Mouse (Mus musculus) G1E (cell line): ENCODE data around the gene Gm13288. TPM values are rescaled to one million over a fixed set of nuclear protein-coding genes. Genes with fewer than 3 reads are reported as not detected.
"Not testable (repeated sequence)": the region's sequence is repeated elsewhere in the genome, so short reads cannot be mapped to it uniquely, and the experiment has no call there.

ENCODE experiments used
- ATAC-seq: 2 replicates; pipeline ENCODE4 v1.8.0; 2016; ENCODE audit warnings: mild to moderate bottlenecking; ENCODE audit not compliant: insufficient number of reproducible peaks, poor library complexity, low FRiP score, severe bottlenecking; ENCODE audit errors: extremely low read depth
- DNase-seq: peaks from one replicate; pipeline ENCODE4 v3.0.0; 2012; ENCODE audit warnings: low spot score
- H3K27me3 ChIP-seq: 2 replicates; pipeline ENCODE4 v1.6.1; 2012; ENCODE audit warnings: mild to moderate bottlenecking, low read length, inconsistent platforms; ENCODE audit not compliant: insufficient read depth
- H3K36me3 ChIP-seq: replicated peaks from 2 replicates; pipeline ENCODE3; 2012; ENCODE audit warnings: mild to moderate bottlenecking, inconsistent platforms
- H3K4me1 ChIP-seq: 2 replicates; pipeline ENCODE4 v1.6.1; 2012; ENCODE audit warnings: low read depth, low read length, inconsistent platforms, mixed read lengths; ENCODE audit not compliant: insufficient read depth
- H3K4me3 ChIP-seq: 2 replicates; pipeline ENCODE4 v1.5.1; 2012; ENCODE audit warnings: low read depth, mild to moderate bottlenecking, inconsistent platforms, low read length, moderate library complexity, mixed read lengths
- H3K9me3 ChIP-seq: replicated peaks from 2 replicates; pipeline ENCODE4 v1.6.1; 2012; ENCODE audit warnings: inconsistent platforms
- CTCF ChIP-seq: IDR thresholded peaks from 2 replicates; pipeline ENCODE4 v1.5.1; 2012; ENCODE audit warnings: low read depth, low read length, inconsistent platforms, mixed read lengths
- GATA1 ChIP-seq: IDR thresholded peaks from 2 replicates; pipeline ENCODE4 v1.6.1; 2012; ENCODE audit warnings: borderline replicate concordance, low read length, inconsistent platforms, mixed read lengths
- GATA2 ChIP-seq: IDR thresholded peaks from 2 replicates; pipeline ENCODE4 v1.6.1; 2012; ENCODE audit warnings: low read depth, low read length, inconsistent platforms, borderline replicate concordance
- POLR2AphosphoS5 ChIP-seq: IDR thresholded peaks from 2 replicates; pipeline ENCODE4 v1.6.1; 2012; ENCODE audit warnings: low read depth, low read length, inconsistent platforms; ENCODE audit not compliant: insufficient replicate concordance
- TAL1 ChIP-seq: conservative IDR thresholded peaks from 2 replicates; pipeline ENCODE4 v1.6.1; 2012; ENCODE audit warnings: low read depth, low read length, inconsistent platforms, mixed read lengths
- polyA plus RNA-seq: library from polyadenylated mRNA; stranded (reverse); fragments of >175 nt; gene quantifications from 2 replicates; pipeline ENCODE4 v1.2.3, GENCODE M21; 2012
- total RNA-seq, 2 experiments: library from RNA; stranded (forward) in 1 of 2; stranded (reverse) in 1 of 2; fragments of 200-1000 nt in 1 of 2; fragments of >200 nt in 1 of 2; fragmentation: Nextera tagmentation in 1 of 2; gene quantifications; 2 replicates each; pipeline ENCODE4 v1.2.3; 2014 to 2017

Gm13288 gene
- total and polyA plus RNA-seq, 3 experiments, result 0.16 TPM; not detected in 2

DNA sequence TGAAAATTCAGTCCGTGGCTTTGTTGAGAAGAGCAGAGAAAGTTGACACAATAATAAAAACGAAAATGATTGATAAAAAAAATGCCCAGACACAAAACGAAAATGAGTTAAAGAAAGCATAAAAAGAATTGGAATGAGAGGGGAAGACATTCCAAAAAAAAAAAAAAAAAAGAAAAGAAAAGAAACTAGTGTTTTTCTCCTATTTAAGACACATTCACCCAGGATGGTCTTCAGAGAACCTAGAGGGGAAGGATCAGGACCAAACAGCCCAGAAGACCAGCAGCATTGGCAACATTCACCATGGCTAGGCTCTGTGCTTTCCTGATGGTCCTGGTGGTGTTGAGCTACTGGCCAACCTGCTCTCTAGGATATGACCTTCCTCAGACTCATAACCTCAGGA is 10.6 kb downstream of the Gm13288 start, which contains the start of gene Ifna7:
Gene Ifna7 (plus strand): TSS at position 301 of the 400 bp plus-strand sequence.
- no peaks in the 10 kb centered on the region for H3K9me3 ChIP-seq
- ATAC-seq (no peak), DNase-seq (no peak)
- TF ChIP-seq GATA1, result no peak
- no peak for TF ChIP-seq GATA2
- no peak for TF ChIP-seq TAL1
- no peak for TF ChIP-seq CTCF
- TF ChIP-seq POLR2AphosphoS5, result no peak
- H3K4me1 ChIP-seq, result no peaks in the 10 kb centered on the region
- no peaks in the 10 kb centered on the region for H3K27me3 ChIP-seq
- H3K36me3 ChIP-seq, result no peaks in the 10 kb centered on the region
- H3K4me3 ChIP-seq, result no peak within 1 kb of the TSS

DNA sequence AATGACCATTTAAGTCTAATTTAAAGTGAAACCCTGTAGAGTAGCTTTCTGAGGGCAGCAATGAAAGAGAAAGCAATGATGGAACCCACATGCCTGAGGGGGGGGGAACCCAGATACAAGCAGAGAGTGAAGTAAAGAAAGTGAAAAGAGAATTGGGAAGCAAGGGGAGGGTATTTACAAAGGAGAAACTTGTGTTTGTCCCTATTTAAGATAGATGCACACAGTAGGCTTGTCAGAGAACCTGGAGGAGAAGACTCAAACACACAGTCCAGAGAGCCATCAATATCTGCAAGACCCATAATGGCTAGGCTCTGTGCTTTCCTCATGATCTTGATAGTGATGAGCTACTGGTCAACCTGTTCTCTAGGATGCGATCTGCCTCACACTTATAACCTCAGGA is 14.3 kb downstream of the Gm13288 start, which contains the start of gene Ifna11:
Gene Ifna11 (plus strand): TSS at position 301 of the 400 bp plus-strand sequence.
- Histone ChIP-seq H3K27me3 (no peaks in the 10 kb centered on the region), H3K4me1 (no peaks in the 10 kb centered on the region), H3K4me3 (no peak within 1 kb of the TSS), H3K9me3 (no peaks in the 10 kb centered on the region), H3K36me3 (no peaks in the 10 kb centered on the region)
- no peak for DNase-seq
- TF ChIP-seq POLR2AphosphoS5 (no peak), GATA2 (no peak), GATA1 (no peak), CTCF (no peak), TAL1 (no peak)
- ATAC-seq, result no peak

DNA sequence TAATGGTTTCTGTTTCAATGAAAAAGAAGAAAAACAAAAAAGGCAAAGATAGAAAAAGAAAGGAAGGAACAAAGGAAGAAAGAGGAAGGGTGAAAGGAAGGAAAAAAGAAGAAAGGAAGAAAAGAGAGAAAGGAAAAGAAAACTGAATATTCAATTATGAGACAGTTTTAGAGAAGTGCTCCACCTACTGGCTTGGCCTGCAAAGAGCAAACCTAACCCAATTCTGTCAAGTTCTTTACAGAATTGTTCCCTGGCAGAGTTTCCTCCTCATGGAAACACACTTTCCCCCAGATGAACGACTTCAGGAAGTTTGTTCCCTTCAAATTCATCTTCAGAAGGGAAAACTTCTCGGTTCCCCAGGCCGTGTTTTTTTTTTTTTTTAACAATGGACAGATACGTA is 17.7 kb downstream of the Gm13288 start:
- Histone ChIP-seq H3K4me1 (no peaks in the 10 kb centered on the region), H3K27me3 (no peaks in the 10 kb centered on the region), H3K9me3 (no peaks in the 10 kb centered on the region), H3K36me3 (no peaks in the 10 kb centered on the region), H3K4me3 (no peak overlapping the region)
- TF ChIP-seq POLR2AphosphoS5 (no peak), CTCF (no peak), GATA2 (no peak), TAL1 (no peak)
- ATAC-seq (no peak), DNase-seq (no peak)

DNA sequence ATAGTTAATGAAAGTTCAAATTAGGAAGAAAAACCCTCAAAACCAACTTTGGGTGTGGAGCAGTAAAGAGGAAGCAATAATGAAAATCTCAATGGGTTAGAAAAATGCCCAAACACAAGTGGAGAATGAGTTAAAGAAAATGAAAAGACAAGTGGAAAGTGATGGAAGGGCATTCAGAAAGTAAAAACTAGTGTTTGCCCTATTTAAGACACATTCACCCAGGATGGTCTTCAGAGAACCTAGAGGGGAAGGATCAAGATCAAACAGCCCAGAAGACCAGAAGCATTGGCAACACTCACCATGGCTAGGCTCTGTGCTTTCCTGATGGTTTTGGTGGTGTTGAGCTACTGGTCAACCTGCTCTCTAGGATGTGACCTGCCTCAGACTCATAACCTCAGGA is 21.8 kb downstream of the Gm13288 start, which contains the start of gene Ifna6:
Gene Ifna6 (plus strand): TSS at position 301 of the 400 bp plus-strand sequence.
- not testable (repeated sequence) for H3K36me3 ChIP-seq, ATAC-seq, DNase-seq, H3K4me3 ChIP-seq, H3K27me3 ChIP-seq, H3K4me1 ChIP-seq, H3K9me3 ChIP-seq

DNA sequence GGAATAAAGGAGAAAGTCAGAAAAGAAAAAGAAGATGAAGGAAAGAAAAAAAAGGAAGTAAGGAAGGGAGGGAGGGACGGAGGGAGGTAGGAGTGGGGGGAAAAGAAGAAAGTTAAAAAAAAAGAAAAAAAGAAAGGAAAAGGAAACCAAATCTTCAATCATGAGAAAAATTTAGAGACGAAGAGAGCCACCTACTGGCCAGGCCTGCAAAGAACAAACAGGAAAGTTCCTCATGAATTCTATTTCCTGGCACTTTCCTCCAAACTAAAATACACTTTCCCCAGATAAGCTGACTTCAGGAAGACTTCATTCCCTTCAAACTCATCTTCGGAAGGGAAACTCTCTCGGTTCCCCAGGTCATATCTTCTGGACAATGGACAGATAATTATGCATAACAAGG is 25.2 kb downstream of the Gm13288 start:
- H3K27me3 ChIP-seq, result no peaks in the 10 kb centered on the region
- H3K4me3 ChIP-seq, result no peak overlapping the region
- DNase-seq (no peak), ATAC-seq (no peak)
- H3K36me3 ChIP-seq, result no peaks in the 10 kb centered on the region
- H3K4me1 ChIP-seq, result no peaks in the 10 kb centered on the region
- H3K9me3 ChIP-seq, result no peaks in the 10 kb centered on the region
- TF ChIP-seq TAL1 (no peak), CTCF (no peak), POLR2AphosphoS5 (no peak), GATA2 (no peak), GATA1 (no peak)

DNA sequence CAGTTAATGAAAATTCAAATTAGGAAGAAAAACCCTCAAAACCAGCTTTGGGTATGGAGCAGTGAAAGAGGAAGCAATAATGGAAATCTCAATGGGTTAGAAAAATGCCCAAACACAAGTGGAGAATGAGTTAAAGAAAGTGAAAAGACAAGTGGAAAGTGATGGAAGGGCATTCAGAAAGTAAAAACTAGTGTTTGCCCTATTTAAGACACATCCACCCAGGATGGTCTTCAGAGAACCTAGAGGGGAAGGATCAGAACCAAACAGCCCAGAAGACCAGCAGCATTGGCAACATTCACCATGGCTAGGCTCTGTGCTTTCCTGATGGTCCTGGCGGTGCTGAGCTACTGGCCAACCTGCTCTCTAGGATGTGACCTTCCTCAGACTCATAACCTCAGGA is 29.9 kb downstream of the Gm13288 start, which contains the start of gene Ifna5:
Gene Ifna5 (plus strand): TSS at position 301 of the 400 bp plus-strand sequence.
- H3K27me3 ChIP-seq, ATAC-seq, H3K4me1 ChIP-seq, H3K9me3 ChIP-seq, H3K4me3 ChIP-seq, H3K36me3 ChIP-seq, DNase-seq: not testable (repeated sequence)

DNA sequence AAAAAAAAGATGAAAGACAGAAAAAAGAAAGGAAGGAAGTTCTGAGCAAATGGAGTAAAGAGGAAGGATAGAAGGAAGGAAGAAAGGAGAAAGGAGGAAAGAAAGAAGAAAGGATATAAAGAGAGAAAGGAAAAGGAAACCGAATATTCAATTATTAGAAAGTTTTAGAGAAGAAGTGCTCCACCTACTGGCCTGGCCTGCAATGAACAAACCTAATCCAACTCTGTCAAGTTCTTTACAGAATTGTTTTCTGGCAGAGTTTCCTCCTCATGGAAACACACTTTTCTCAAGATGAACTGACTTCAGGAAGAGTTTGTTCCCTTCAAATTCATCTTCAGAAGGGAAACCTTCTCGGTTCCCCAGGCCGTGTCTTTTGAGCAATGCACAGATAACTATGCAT is 33.5 kb downstream of the Gm13288 start:
- Histone ChIP-seq H3K4me3 (no peak overlapping the region), H3K9me3 (no peaks in the 10 kb centered on the region), H3K36me3 (no peaks in the 10 kb centered on the region), H3K27me3 (no peaks in the 10 kb centered on the region), H3K4me1 (no peaks in the 10 kb centered on the region)
- no peak for DNase-seq
- ATAC-seq, result no peak
- TF ChIP-seq GATA2 (no peak), TAL1 (no peak), GATA1 (no peak), CTCF (no peak), POLR2AphosphoS5 (no peak)
